Mouse (Mus musculus) embryo, embryonic 11.5 days (tissue): ENCODE measurements around the gene Pnkp.

Experiments
- DNase-seq: peaks from one replicate; pipeline ENCODE4 v3.0.0-alpha.2; 2012; ENCODE audit warnings: low read depth, low spot score

Pnkp gene

DNA sequence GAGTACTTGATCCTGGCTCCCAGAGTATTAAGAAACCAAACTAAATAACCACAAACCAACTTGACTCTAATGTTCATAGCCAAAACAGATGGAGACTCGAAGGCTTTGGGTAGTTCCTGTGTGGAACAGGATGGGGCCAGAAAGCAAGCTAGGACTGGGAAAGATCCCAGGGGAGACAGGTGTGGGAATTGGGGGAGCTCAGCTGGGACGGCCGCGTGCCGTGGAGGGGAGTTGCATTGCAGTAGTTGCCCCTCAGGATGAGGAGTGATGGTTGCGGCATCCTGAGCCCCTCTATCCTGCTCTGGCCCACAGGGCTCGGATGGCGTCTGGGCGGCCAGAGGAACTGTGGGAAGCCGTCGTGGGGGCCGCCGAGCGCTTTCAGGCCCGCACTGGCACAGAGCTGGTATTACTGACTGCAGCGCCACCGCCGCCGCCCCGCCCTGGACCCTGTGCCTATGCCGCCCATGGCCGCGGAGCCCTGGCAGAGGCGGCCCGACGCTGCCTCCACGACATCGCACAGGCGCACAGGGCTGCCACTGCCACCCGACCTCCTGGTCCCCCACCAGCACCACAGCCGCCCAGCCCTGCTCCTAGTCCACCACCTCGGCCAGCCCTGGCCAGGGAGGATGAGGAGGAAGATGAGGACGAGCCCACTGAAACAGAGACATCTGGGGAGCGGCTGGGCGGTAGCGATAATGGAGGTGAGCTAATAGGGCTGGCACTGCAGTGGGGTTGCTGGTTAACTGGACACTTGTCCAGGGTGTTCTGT, 4.5 kb upstream of the Pnkp start:
- DNase-seq = no peak

DNA sequence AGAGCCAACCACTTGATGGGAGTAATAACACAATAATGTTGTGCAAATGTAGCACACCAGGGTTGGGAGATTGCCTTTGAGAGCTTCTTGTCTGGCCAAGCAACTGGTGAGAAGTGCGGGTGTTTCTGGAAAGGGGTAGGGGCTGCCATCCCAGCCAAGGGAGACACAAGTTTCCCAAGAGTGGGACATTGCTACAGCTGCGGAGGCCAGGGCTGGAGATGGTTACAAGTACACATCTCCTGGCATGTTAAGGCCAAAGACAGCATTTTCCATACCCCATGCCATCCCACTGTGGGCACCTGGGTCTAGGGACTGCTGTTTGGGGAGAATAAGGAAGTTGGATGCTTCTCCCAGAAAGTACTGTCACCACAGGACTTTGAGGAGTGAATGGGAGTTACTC, 3.9 kb upstream of the Pnkp start:
- no peak for DNase-seq

DNA sequence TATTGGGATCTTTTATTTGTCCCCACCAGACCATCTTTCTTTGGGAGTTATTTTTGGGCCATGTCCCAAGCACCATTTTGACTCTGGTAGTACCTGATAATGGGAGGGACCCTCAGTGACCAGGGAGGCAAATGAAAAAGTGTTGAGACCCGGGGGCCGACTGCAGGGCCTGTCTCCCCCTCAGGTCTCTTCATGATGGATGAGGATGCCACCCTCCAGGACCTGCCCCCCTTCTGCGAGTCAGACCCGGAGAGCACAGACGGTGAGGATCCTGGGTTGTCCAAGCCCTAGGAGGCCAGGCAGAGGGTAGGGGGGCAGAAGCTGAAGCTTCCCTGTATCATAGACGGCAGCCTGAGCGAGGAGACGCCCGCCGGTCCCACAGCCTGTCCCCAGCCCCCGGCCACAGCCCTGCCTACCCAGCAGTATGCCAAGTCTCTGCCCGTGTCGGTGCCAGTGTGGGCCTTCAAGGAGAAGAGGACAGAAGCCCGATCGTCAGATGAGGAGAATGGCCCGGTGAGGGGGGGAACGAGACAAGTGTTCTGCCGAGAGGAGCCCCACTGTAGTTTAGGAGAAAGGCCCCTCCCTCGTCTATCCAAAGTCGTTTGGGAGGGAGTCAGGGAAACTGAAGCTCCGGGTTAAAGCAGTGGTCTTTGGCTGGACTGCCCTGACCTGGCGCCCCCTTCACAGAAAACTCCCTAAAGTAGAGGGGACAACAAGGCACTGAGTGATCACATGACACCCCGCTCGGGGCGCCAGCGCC, 3.2 kb upstream of the Pnkp start:
- no peak for DNase-seq

DNA sequence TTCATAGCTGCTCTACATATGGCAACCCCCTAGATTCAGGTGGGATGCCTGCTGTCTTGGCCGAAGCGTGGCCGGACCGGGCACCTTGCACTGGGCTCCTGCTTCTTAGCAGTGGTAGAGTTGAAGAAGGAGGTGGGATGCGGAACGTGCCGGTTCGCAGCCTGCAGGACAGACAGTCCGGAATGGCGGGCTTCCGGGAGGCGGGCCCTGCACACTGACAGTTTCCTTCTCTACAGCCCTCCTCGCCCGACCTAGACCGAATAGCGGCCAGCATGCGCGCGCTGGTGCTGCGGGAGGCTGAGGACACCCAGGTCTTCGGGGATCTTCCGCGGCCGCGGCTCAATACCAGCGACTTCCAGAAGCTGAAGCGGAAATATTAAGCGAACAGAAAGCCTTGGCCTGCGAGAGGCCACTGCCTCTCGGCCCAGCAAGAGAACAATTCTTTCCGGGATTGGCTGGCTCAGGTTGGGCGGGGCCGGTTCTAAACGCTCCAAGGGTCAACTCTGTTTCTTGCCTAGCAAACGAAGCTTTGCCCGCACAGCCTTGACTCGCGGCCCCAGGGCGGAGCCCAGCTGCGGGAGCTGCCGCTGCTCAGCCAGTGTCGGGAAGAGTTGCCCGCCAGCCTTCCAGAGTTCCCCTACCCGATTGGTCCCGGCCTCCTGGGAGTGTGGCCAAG, 2.4 kb upstream of the Pnkp start:
- DNase-seq = no peak

DNA sequence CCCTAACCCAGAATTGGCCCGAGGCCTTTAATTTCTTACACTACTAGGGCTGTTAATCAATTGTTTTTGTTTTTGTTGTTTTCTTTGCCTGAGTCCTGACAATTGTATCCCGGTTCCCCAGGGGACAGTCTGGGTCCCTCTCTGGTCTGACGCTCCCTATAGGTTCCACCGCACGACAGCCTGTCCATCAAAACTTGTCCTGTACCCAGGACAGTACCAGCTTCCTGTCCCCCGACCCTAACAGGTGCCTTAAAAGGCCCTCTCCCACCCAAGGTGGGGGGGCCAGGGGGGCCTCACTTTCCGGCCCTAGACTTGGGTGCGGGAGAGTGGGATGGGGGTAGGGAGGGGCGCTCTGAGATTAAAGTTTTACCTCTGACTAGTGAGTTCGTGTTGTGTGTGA, 1.9 kb upstream of the Pnkp start:
- DNase-seq = no peak

DNA sequence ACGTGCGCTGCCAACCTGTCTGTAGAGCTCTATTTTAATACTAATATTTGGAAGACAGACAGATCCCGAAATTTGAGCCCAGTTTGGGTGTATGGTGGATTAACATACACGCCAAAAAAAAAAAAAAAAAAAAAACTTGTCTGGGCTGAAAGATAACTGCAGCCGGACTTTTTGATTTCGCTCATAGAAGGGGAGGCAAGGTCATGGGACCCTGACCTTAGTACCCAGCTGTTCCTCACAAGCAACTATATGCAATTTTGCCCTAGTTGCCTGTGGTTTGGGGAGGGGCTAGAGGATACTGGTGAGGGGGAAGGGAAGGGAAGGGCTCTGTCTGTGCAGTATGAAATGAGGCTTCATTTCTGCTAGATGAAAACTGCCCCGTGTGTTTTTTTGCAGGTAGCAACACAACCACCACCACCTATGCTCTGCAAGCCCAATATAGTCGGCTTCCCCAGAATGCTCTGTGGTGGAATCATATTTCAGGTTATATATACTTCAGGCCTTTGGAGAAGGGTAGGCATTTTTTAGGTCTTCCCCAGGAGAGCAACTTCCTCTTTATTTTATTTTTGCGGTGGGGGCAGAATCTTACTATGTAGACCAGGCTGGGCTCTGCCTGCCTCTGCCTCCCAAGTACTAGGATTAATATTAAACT, 548 bp upstream of the Pnkp start:
- DNase-seq = no peak

DNA sequence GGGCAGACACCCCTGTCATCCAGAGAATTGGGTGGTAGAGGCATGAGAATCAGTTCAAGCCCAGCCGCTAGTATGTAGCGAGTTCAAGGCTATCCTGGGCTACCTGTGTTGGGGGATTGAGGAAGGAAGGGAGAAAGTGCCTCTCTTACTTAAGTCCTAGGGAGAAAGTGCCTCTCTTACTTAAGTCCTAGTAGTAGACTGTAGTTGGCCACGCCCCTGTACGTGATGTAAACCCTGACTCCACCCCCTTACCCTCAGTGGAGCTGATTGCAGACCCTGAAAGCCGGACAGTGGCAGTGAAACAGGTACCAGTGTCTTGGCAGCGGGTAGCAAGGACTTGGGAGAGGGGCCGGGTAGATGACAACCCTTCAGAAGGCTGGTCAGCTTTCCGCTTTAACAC, 966 bp downstream of the Pnkp start:
- DNase-seq = no peak

DNA sequence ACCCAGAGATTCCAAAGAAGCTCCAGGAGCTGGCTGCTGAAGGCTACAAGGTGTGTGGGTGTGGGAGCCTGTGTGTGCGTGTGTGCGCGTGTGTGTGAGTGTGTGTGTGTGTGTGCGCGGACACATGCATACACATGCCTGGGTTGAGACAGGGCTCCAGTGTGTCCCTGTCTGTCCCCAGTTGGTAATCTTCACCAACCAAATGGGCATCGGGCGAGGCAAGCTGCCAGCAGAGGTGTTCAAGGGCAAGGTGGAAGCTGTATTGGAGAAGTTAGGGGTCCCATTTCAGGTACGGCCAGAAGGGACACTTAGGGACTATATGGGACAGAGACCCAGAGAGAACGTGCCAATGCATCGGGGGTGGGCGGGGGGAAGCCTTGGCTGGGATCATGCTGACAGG, 3.0 kb downstream of the Pnkp start:
- DNase-seq = no peak

DNA sequence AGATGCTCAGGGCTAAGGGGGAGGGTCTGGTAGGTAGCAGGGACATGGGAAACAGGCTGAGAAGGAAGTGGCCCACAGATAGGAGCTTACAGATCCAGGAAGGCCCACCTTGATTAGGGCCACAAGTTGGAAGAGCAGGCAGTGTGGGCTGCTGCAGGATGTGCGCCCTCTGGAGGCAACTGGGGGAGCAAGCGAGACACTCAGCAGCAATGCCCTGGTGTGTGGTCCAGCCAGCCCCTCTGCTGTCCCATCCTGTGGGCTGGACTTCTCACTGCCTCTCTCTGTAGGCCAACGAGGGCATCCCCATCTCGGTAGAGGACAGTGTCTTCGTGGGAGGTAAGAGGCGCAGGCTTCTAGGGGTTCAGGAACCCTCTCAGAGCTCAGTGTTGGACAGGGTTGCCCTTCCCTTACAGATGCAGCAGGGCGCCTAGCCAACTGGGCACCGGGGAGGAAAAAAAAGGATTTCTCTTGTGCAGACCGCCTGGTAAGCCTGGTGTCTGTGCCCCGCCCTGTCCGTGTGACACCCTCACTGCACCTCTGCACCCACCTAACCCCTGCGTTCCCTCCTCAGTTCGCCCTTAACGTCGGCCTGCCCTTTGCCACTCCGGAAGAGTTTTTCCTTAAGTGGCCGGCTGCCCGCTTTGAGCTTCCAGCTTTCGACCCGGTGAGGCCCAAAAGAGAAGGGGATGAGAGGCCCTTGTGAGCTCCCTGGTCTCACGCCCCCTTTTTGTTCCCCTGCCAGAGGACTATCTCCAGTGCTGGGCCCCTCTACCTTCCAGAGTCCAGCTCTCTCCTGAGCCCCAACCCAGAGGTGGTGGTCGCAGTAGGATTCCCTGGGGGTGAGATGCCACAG, 3.9 kb downstream of the Pnkp start:
- DNase-seq = no peak

DNA sequence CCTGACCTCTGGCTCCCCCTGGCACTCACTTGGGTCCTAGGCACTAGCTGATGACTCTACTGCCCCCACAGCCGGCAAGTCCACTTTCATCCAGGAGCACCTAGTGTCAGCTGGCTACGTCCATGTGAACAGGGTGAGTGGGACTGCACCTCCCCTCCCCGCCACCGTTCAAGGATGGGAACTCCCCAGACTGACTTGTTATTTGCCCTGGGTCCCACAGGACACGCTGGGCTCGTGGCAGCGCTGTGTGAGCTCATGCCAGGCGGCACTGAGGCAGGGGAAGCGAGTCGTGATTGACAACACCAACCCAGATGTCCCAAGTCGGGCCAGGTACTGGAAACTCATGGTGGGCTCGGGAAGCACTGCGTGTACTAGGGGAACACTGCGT, 4.5 kb downstream of the Pnkp start:
- no peak for DNase-seq

DNA sequence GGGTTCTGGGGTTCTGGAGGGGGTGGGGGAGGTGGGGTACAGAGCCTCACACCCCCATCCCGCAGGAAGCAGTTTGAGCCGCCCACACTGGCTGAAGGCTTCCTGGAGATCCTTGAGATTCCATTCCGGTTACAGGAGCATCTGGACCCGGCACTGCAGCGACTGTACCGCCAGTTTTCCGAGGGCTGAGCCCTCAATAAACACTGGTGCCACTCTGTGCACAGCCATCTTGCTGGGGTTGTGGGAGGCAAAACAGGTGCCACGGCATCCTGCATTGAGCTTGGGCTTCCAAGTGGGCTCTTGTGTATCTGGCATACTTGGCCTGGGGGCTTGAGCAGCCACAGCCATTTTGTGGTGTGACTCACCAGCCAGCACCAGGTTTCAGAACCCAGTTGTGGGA, 5.5 kb downstream of the Pnkp start:
- no peak for DNase-seq

DNA sequence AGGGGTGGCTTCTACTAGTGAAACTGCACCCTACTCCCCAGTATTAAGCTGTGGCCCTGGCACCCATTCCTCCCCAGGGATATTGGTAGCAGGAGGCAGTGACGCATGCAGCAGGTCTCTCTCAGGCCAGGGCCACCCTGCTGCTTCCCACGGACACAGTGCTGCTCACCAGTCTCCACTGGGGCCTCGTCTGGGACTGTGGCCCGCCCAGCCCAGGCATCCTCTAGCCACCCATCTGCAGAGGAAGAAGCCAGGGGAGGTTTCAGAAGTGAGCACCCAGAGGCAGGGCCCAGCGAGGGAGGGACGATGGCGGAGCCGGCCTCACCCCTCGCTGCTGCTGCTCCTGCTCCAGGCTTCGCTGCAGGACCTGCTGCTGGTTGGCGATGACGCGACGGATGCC, 6.3 kb downstream of the Pnkp start:
- DNase-seq = no peak

DNA sequence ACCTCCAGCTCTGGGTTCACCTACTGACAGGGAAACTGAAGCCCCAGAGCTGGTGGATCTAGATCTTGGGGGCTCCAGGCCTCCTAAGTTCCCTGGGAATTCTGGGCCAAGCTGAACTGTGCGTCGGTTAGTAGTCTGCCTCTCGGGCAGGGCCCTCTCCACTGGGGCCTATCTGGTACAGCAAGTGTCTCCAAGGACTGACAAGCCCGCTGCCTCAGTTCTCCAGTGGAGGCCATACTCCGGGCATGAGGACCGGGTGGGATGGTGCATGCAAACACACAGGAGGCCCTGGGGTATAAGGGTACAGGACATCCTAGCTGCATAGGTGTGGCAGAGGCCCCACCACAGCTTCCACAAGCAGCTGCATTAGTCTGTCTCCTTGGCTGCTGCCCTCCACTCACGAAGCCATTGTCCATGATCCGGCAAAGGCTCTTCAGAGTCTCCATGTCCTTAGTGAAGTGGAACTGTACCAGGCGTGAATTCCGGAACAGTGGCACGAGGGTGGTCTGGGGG, 7.1 kb downstream of the Pnkp start:
- DNase-seq = no peak

DNA sequence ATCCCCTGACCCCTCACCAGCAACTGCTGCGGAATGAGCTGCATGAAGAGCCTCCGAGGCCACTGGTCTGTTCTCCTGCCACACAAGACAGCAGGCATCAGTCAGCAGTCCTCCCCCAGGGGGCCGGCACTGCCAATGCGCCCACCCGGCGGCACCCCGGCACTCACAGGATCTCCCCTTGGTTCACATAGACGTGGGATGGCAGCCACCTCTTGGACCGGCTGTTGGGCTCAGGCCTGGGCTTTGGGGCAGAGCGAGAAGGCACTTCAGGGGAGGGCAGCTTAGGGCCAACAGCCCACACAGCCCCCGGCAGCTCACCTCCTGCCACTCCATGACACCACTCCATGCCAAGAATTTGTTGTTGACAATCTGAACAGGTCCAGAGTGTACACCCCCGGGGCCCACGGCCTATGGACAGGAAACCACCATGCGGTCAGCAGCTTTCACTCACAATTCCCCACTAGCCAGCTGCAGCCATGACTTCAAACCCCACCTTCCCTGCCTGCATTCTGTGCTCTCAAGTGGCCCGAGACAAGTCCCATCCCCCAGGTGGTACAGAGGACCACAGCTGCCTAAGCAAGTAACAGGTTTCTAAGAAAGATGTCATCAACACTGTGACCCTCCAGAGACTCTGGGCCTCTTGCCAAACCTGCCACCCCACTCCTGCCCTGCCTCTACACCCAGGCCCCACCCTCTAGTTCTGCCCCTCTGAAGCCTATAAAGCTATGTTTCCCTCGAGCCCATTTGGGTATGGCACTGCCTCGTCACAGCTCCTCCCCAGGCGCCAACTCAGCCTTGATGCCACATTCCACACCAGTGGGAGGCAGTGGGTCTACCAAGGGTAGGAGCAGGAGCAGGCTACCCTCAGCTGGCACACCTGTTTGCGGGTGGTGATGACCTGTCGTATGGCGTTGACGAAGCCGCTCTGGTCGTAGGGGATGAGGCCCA, 7.9 kb downstream of the Pnkp start:
- no peak for DNase-seq

DNA sequence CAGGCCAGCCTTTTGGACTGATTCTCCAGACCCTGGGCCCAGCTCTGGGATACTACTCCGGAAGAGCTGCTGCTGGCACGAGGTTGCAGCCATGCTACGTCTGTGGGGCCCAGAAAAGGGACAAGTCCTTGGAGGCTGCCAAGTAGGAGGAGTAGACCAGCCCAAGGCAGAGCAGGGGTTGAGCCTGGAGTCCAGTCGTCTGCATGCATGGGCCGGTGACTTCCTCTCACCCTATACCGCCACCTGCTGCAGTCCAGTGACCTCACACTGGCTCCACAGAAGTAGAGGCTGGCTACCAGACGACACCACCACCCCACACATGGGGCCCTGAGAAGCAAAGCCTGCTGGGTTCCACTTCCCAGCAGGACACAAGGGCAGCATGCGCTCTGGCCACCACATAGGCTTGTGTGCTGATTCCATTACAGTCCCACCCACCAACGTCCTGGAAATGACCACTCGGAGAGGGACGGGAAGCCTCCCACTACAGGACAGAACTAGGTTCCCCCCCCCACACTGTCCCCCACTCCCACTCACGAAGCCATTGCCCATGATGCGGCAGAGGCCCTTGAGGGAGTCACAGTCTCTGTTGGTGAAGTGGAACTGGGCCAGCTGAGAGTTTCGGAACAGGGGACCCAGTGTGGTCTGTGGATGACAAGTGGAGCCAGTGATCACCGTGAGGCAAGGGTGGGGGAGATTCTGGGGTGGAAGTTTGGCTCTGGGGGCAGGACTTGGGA, 9.5 kb downstream of the Pnkp start:
- DNase-seq = no peak

DNA sequence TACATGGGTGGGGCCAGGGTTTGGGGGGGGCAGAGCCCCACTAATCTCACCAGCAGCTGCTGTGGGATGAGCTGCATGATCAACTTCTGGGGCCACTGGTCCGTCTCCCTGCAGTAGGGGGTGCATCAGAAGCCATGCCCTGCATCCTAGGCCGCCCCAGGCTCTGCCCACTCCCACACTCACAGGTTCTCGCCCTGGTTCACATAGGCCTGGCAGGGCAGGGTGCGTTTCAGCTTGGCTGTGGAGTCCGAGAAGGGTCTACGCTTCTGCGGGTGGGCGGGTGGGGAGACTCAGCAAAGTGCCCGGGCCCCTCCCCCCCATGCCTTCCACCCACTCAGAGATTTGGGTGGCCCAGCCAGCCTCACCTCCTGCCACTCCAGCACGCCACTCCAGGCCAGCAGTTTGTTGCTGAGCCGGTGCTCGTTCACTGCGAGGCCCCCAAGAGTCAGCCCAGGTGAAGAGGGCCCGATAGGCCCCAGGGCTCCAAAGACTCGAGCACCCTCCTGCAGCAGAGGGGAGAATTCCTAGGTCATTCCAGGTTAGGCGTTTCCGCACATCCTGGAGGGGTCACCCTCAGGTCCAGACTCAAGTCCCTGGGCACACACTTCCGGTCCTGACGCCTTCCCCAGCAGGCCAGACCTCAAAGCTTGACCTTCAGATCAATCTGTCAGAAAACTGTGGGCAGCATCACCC, 10.2 kb downstream of the Pnkp start:
- DNase-seq = no peak

DNA sequence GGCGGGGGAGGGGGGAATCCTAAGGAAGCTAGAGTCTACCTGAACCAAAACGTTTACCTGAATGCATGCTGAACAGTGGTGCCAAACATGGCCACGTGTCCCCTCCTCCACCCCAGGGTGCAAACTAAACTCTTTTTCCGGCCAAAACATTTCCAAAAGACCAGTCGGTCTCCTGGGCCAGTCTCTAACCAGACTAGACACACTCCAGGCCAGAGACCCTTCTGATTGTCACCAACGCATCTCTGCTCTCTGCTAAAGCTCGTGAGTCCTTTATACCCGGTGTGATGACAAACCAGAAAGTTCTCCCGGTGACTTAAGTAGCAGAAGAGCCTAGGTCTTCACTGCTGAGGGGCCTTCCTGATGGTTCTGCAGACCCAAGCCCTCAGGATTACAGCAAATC, 10.9 kb downstream of the Pnkp start:
- DNase-seq = no peak

DNA sequence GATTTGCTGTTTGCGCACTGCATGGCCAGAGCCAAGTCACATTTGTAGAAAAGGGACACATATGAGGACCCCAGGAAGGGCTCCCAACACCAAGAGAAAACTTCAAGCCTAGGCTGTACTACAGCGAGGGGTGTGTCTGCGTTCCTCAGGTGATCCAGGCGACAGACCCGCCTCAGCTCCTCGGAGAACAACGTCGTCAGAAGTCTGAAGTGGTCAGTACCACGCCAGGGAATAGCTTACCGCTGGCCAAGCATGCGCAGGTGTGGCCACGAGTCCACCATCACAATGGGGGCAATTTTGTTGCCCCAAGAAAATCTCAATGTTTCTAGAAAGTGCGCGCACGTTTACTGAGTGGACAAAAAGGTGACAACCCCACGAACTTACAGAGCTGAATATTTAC, 11.5 kb downstream of the Pnkp start:
- DNase-seq = no peak
